Comparison of ENCODE assay signal across 18 mouse cellular contexts in the genomic region with DNA sequence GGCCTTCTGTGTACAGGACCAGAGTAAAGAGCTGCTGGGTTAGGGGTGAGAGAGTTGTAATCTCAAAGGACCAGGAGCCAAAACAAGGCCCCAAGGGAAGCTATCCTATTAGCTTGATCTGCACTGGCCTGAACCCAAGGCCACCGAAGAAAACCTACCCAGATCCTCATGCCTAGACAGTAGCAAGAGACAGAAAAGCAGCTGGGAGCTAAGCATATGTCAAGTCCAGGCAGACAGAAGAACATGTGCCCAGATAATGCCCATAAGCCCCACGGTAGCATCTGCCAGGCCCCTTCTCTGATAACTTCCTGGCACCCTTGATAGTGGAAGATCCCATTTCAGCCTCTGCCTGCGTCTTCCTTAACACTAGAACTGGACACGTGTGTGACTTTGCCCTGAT. TPM values are rescaled to one million over a fixed set of nuclear protein-coding genes. Genes with fewer than 3 reads are reported as not detected.
DNase-seq lines count a peak whose midpoint lies in the region; ATAC-seq and TF ChIP-seq lines count a peak whose summit lies in the region.
"Had no signal": no experiment of that assay in that cellular context is flagged by ENCODE, and none has a peak within 500 bp of the region (broad histone marks: within the 10 kb centered on the region; RNA-seq: fewer than 3 reads in every experiment).

No protein-coding gene starts in this region.

- H3K27me3 ChIP-seq in heart, embryonic 16.5 days (ENCODE audit: control insufficient read depth, insufficient read depth, low read length) = no peaks in the 10 kb centered on the region
- no peaks in the 10 kb centered on the region for H3K27me3 ChIP-seq in midbrain, postnatal 0 days (ENCODE audit: insufficient read depth, low read length)
- H3K27me3 ChIP-seq in midbrain, embryonic 11.5 days (ENCODE audit: control insufficient read depth, insufficient read depth, low read length) = no peaks in the 10 kb centered on the region
- peaks cover 62% of the 10 kb centered on the region for H3K27me3 ChIP-seq in limb, embryonic 13.5 days
- H3K27me3 ChIP-seq: embryonic facial prominence, embryonic 15.5 days had no signal

- H3K36me3 ChIP-seq in heart, embryonic 16.5 days (ENCODE audit: control insufficient read depth, insufficient read depth) = no peaks in the 10 kb centered on the region
- H3K36me3 ChIP-seq in midbrain, postnatal 0 days (ENCODE audit: insufficient read depth, low read length) = no peaks in the 10 kb centered on the region
- no peaks in the 10 kb centered on the region for H3K36me3 ChIP-seq in midbrain, embryonic 11.5 days (ENCODE audit: control insufficient read depth, insufficient read depth, low read length)
- no peaks in the 10 kb centered on the region for H3K36me3 ChIP-seq in limb, embryonic 13.5 days
- H3K36me3 ChIP-seq: embryonic facial prominence, embryonic 15.5 days; G1E had no signal

- no peak overlapping the region for H3K4me3 ChIP-seq in heart, embryonic 16.5 days (ENCODE audit: low read length)
- H3K4me3 ChIP-seq in midbrain, postnatal 0 days (ENCODE audit: low read depth, low read length) = no peak overlapping the region
- H3K4me3 ChIP-seq in midbrain, embryonic 11.5 days (ENCODE audit: low read depth, low read length) = no peak overlapping the region
- no peak overlapping the region for H3K4me3 ChIP-seq in limb, embryonic 13.5 days
- H3K4me3 ChIP-seq: embryonic facial prominence, embryonic 15.5 days had no signal

- no peak overlapping the region for H3K4me2 ChIP-seq in heart, embryonic 16.5 days (ENCODE audit: low read depth, low read length)
- H3K4me2 ChIP-seq in midbrain, postnatal 0 days (ENCODE audit: low read depth, low read length, poor library complexity, severe bottlenecking) = no peak overlapping the region
- H3K4me2 ChIP-seq in midbrain, embryonic 11.5 days = no peak overlapping the region
- H3K4me2 ChIP-seq in limb, embryonic 13.5 days (replicated peaks) = no peak overlapping the region
- H3K4me2 ChIP-seq: embryonic facial prominence, embryonic 15.5 days; hindbrain, embryonic 14.5 days had no signal

- DNase-seq in heart, adult 8-10 months (ENCODE audit: low spot score) = no peak
- DNase-seq in midbrain, postnatal 0 days (ENCODE audit: low spot score) = peak; percentile 34
- DNase-seq in midbrain, embryonic 11.5 days (ENCODE audit: low spot score, missing footprints) = no peak
- no peak for DNase-seq in cerebellum, adult 9-11 months
- DNase-seq in urinary bladder, postnatal 36 days (ENCODE audit: low spot score in 2 of 2) = no peak
- DNase-seq: adrenal gland, postnatal 14 days; cerebellum, adult 2 months; kidney, postnatal 25 days had no signal

- H3K9me3 ChIP-seq in heart, embryonic 16.5 days (replicated peaks; ENCODE audit: control insufficient read depth, low read length) = peaks cover 7% of the 10 kb centered on the region
- no peaks in the 10 kb centered on the region for H3K9me3 ChIP-seq in midbrain, postnatal 0 days (ENCODE audit: low read length)
- H3K9me3 ChIP-seq in midbrain, embryonic 11.5 days (ENCODE audit: control insufficient read depth, low read length) = no peaks in the 10 kb centered on the region
- 0 out of 2 replicates have a peak, but pooled peaks cover 3% of the 10 kb centered on the region for H3K9me3 ChIP-seq in limb, embryonic 13.5 days
- H3K9me3 ChIP-seq: embryonic facial prominence, embryonic 15.5 days; G1E had no signal

- TF ChIP-seq CTCF in midbrain, postnatal 0 days (IDR thresholded peaks at IDR 0.05) = no peak

- 41% methylated on average over 4 of the region's 4 CpGs for WGBS in heart, embryonic 16.5 days
- 82% methylated on average over 4 of the region's 4 CpGs for WGBS in midbrain, postnatal 0 days
- 93% methylated on average over 4 of the region's 4 CpGs for WGBS in midbrain, embryonic 11.5 days
- 69% methylated on average over 4 of the region's 4 CpGs for WGBS in limb, embryonic 13.5 days

- H3K9ac ChIP-seq in heart, embryonic 16.5 days (ENCODE audit: low read length) = no peak overlapping the region
- no peak overlapping the region for H3K9ac ChIP-seq in midbrain, postnatal 0 days (replicated peaks; ENCODE audit: low read length, poor library complexity, severe bottlenecking)
- no peak overlapping the region for H3K9ac ChIP-seq in midbrain, embryonic 11.5 days (ENCODE audit: low read length)
- no peak overlapping the region for H3K9ac ChIP-seq in limb, embryonic 13.5 days
- H3K9ac ChIP-seq: embryonic facial prominence, embryonic 15.5 days; hindbrain, embryonic 14.5 days; liver, embryonic 14.5 days had no signal

- peaks cover 12% of the 10 kb centered on the region for H3K4me1 ChIP-seq in heart, embryonic 16.5 days (ENCODE audit: control insufficient read depth, insufficient read depth, low read length)
- no peaks in the 10 kb centered on the region for H3K4me1 ChIP-seq in midbrain, postnatal 0 days (ENCODE audit: insufficient read depth, low read length)
- H3K4me1 ChIP-seq in midbrain, embryonic 11.5 days (ENCODE audit: control insufficient read depth, insufficient read depth, low read length) = no peaks in the 10 kb centered on the region
- peaks cover 32% of the 10 kb centered on the region for H3K4me1 ChIP-seq in limb, embryonic 13.5 days
- H3K4me1 ChIP-seq: embryonic facial prominence, embryonic 15.5 days had no signal

- no peak for ATAC-seq in heart, embryonic 16.5 days (replicated peaks; ENCODE audit: extremely low read depth, insufficient read depth, low FRiP score)
- ATAC-seq in midbrain, postnatal 0 days (ENCODE audit: low FRiP score) = no peak
- ATAC-seq in midbrain, embryonic 11.5 days (ENCODE audit: low FRiP score) = no peak
- no peak for ATAC-seq in limb, embryonic 13.5 days (ENCODE audit: low FRiP score, low read depth)
- ATAC-seq: lung, postnatal 0 days had no signal

- H3K27ac ChIP-seq in heart, embryonic 16.5 days (ENCODE audit: low read length) = peak overlapping the region; percentile 41
- H3K27ac ChIP-seq in midbrain, postnatal 0 days (ENCODE audit: low read depth, low read length) = no peak overlapping the region
- no peak overlapping the region for H3K27ac ChIP-seq in midbrain, embryonic 11.5 days (ENCODE audit: low read depth, low read length)
- H3K27ac ChIP-seq in limb, embryonic 13.5 days = peak overlapping the region; percentile 58; the same call in 1 of the 2 replicates
- H3K27ac ChIP-seq: embryonic facial prominence, embryonic 15.5 days; hindbrain, embryonic 14.5 days; liver, embryonic 14.5 days had no signal

RNA-seq across cellular contexts. Expression of a gene that starts 30.9 kb away (rescaled TPM):
- 0.17 TPM in 1 of 2 replicates, not detected in the other for polyA plus RNA-seq in heart, embryonic 16.5 days (2015; fragmentation: Nextera tagmentation; extraction: Ambion mirVana)
- total RNA-seq in heart, adult 8-10 months (2022) = not detected
- total RNA-seq in midbrain, postnatal 0 days (2014; rRNA removed) = not detected in 2 replicates
- not detected in 2 replicates for polyA plus RNA-seq in midbrain, postnatal 0 days (2015; fragmentation: Nextera tagmentation; extraction: Ambion mirVana)
- not detected in 2 replicates for polyA plus RNA-seq in midbrain, embryonic 11.5 days (2014; fragmentation: Nextera tagmentation; extraction: Ambion mirVana)
- not detected in 2 replicates for polyA plus RNA-seq in limb, embryonic 13.5 days (2015; fragmentation: Nextera tagmentation; extraction: Ambion mirVana)
- total RNA-seq: adrenal gland, postnatal 14 days; G1E; layer of hippocampus, postnatal 14 days; left cerebral cortex, postnatal 25 days had no signal
- polyA plus RNA-seq: cerebellum, adult 2 months; embryonic facial prominence, embryonic 15.5 days; forebrain, embryonic 11.5 days; G1E; hindbrain, embryonic 14.5 days; liver, embryonic 14.5 days; lung, postnatal 0 days had no signal

RNA-seq across cellular contexts. Expression of a gene that starts 48.1 kb away (rescaled TPM):
- polyA plus RNA-seq in heart, embryonic 16.5 days (2015; fragmentation: Nextera tagmentation; extraction: Ambion mirVana) = 16.3 and 22.7 TPM in 2 replicates
- 10 to 100 TPM; 19.5 to 24.0 (median 20.8) TPM for total RNA-seq in heart, adult 8-10 months (2022)
- 34.1 and 41.2 TPM in 2 replicates for total RNA-seq in midbrain, postnatal 0 days (2014; rRNA removed)
- 13.8 and 14.6 TPM in 2 replicates for polyA plus RNA-seq in midbrain, postnatal 0 days (2015; fragmentation: Nextera tagmentation; extraction: Ambion mirVana)
- polyA plus RNA-seq in midbrain, embryonic 11.5 days (2014; fragmentation: Nextera tagmentation; extraction: Ambion mirVana) = 7.1 and 8.4 TPM in 2 replicates
- 18.7 and 21.2 TPM in 2 replicates for polyA plus RNA-seq in limb, embryonic 13.5 days (2015; fragmentation: Nextera tagmentation; extraction: Ambion mirVana)

RNA-seq across cellular contexts. Expression of a gene that starts 59.4 kb away (rescaled TPM):
- 0.16 and 0.85 TPM in 2 replicates for polyA plus RNA-seq in heart, embryonic 16.5 days (2015; fragmentation: Nextera tagmentation; extraction: Ambion mirVana)
- 1 to 10 TPM; 2.8 to 4.7 (median 3.8) TPM for total RNA-seq in heart, adult 8-10 months (2022)
- total RNA-seq in midbrain, postnatal 0 days (2014; rRNA removed) = 39.6 and 71.7 TPM in 2 replicates
- polyA plus RNA-seq in midbrain, postnatal 0 days (2015; fragmentation: Nextera tagmentation; extraction: Ambion mirVana) = 32.3 and 36.2 TPM in 2 replicates
- 2.2 and 2.7 TPM in 2 replicates for polyA plus RNA-seq in midbrain, embryonic 11.5 days (2014; fragmentation: Nextera tagmentation; extraction: Ambion mirVana)
- 6.4 and 6.5 TPM in 2 replicates for polyA plus RNA-seq in limb, embryonic 13.5 days (2015; fragmentation: Nextera tagmentation; extraction: Ambion mirVana)
- polyA plus RNA-seq: G1E had no signal

Comparison
In these comparisons a context has a peak if more than half of its experiments do, and no peak if none do; other contexts are left out.
1. H3K27ac ChIP-seq: peak in heart, embryonic 16.5 days (single experiment) and limb, embryonic 13.5 days (single experiment); none in midbrain, postnatal 0 days (single experiment) and midbrain, embryonic 11.5 days (single experiment).